8 mouse cellular contexts compared by ENCODE assay signal in genomic region chr12:24831964-24832427, GRCm38 (mm10). TPM values are rescaled to one million over a fixed set of nuclear protein-coding genes. Genes with fewer than 3 reads are reported as not detected.
DNase-seq lines count a peak whose midpoint lies in the region; ATAC-seq and TF ChIP-seq lines count a peak whose summit lies in the region.

No protein-coding gene starts in this region.

- H3K27ac ChIP-seq in heart, embryonic 12.5 days (ENCODE audit: poor library complexity, severe bottlenecking), result peak overlapping the region; percentile 78
- H3K27ac ChIP-seq in forebrain, postnatal 0 days (ENCODE audit: low read depth, low read length), result peak overlapping the region; percentile 94
- H3K27ac ChIP-seq in liver, embryonic 11.5 days (ENCODE audit: low read depth, low read length), result peak overlapping the region; percentile 52
- peak overlapping the region; percentile 75; the same call in 1 of the 2 replicates for H3K27ac ChIP-seq in stomach, embryonic 14.5 days (ENCODE audit: low read length)

- peaks cover 31% of the 10 kb centered on the region for H3K4me1 ChIP-seq in heart, embryonic 12.5 days (replicated peaks)
- peaks cover 15% of the 10 kb centered on the region for H3K4me1 ChIP-seq in forebrain, postnatal 0 days (ENCODE audit: insufficient read depth)
- peaks cover 16% of the 10 kb centered on the region for H3K4me1 ChIP-seq in liver, embryonic 11.5 days (replicated peaks; ENCODE audit: control insufficient read depth, insufficient read depth, low read length)
- H3K4me1 ChIP-seq in stomach, embryonic 14.5 days (ENCODE audit: control insufficient read depth, insufficient read depth, low read length), result peaks cover 23% of the 10 kb centered on the region; the same call in 1 of the 2 replicates

- no peaks in the 10 kb centered on the region for H3K9me3 ChIP-seq in heart, embryonic 12.5 days (replicated peaks)
- no peaks in the 10 kb centered on the region for H3K9me3 ChIP-seq in forebrain, postnatal 0 days (ENCODE audit: low read length)
- H3K9me3 ChIP-seq in liver, embryonic 11.5 days (ENCODE audit: control insufficient read depth, low read length), result no peaks in the 10 kb centered on the region
- no peaks in the 10 kb centered on the region for H3K9me3 ChIP-seq in stomach, embryonic 14.5 days (ENCODE audit: control insufficient read depth, low read depth, low read length)

- peak overlapping the region; percentile 89 for H3K4me3 ChIP-seq in heart, embryonic 12.5 days
- peak overlapping the region; percentile 97 for H3K4me3 ChIP-seq in forebrain, postnatal 0 days (ENCODE audit: low read depth, low read length)
- peak overlapping the region; percentile 89 for H3K4me3 ChIP-seq in liver, embryonic 11.5 days (ENCODE audit: low read depth, low read length)
- H3K4me3 ChIP-seq in stomach, embryonic 14.5 days (ENCODE audit: low read depth, low read length), result peak overlapping the region; percentile 82

- H3K9ac ChIP-seq in heart, embryonic 12.5 days, result peak overlapping the region; percentile 93
- H3K9ac ChIP-seq in forebrain, postnatal 0 days, result peak overlapping the region; percentile 99
- H3K9ac ChIP-seq in liver, embryonic 11.5 days (ENCODE audit: low read depth, low read length), result peak overlapping the region; percentile 77
- peak overlapping the region; percentile 73 for H3K9ac ChIP-seq in stomach, embryonic 14.5 days (replicated peaks; ENCODE audit: low read depth, low read length)

- peak overlapping the region; percentile 72 for H3K4me2 ChIP-seq in heart, embryonic 12.5 days
- H3K4me2 ChIP-seq in forebrain, postnatal 0 days (ENCODE audit: low read depth), result peak overlapping the region; percentile 68
- peak overlapping the region; percentile 99 for H3K4me2 ChIP-seq in liver, embryonic 11.5 days
- peak overlapping the region; percentile 78 for H3K4me2 ChIP-seq in stomach, embryonic 14.5 days (replicated peaks; ENCODE audit: low read depth, low read length)

- WGBS in heart, embryonic 12.5 days, result under 1% methylated on average over 32 of the region's 32 CpGs
- WGBS in forebrain, postnatal 0 days, result under 1% methylated on average over 32 of the region's 32 CpGs
- 1% methylated on average over 32 of the region's 32 CpGs for WGBS in liver, embryonic 11.5 days
- under 1% methylated on average over 32 of the region's 32 CpGs for WGBS in stomach, embryonic 14.5 days

- TF ChIP-seq CTCF in forebrain, postnatal 0 days (IDR thresholded peaks at IDR 0.05; ENCODE audit: low read depth), result no peak

- DNase-seq in heart, adult 8-10 months (ENCODE audit: low spot score), result no peak
- peak; percentile 37 for DNase-seq in urinary bladder, adult 2 months (ENCODE audit: low spot score)
- no peak for DNase-seq in urinary bladder, postnatal 4 days (ENCODE audit: low spot score in 2 of 2)
- no peak for DNase-seq in forebrain, postnatal 0 days
- DNase-seq in liver, embryonic 11.5 days (ENCODE audit: low spot score), result no peak
- DNase-seq in natural killer cell, adult 2 months (ENCODE audit: low spot score in 2 of 2), result no peak

- ATAC-seq in heart, embryonic 12.5 days (ENCODE audit: insufficient number of reproducible peaks, low FRiP score), result no peak
- no peak for ATAC-seq in forebrain, postnatal 0 days
- no peak; the same call in 1 of the 2 replicates for ATAC-seq in liver, embryonic 11.5 days (replicated peaks; ENCODE audit: low FRiP score)
- ATAC-seq in stomach, embryonic 14.5 days (ENCODE audit: insufficient number of reproducible peaks, insufficient read depth, low FRiP score, low read depth), result no peak

- no peaks in the 10 kb centered on the region for H3K36me3 ChIP-seq in heart, embryonic 12.5 days
- no peaks in the 10 kb centered on the region for H3K36me3 ChIP-seq in forebrain, postnatal 0 days (ENCODE audit: insufficient read depth)
- no peaks in the 10 kb centered on the region for H3K36me3 ChIP-seq in liver, embryonic 11.5 days (ENCODE audit: control insufficient read depth, insufficient read depth, low read length)
- no peaks in the 10 kb centered on the region for H3K36me3 ChIP-seq in stomach, embryonic 14.5 days (ENCODE audit: control insufficient read depth, insufficient read depth, low read length)

- no peaks in the 10 kb centered on the region for H3K27me3 ChIP-seq in heart, embryonic 12.5 days (replicated peaks)
- H3K27me3 ChIP-seq in forebrain, postnatal 0 days (ENCODE audit: insufficient read depth, low read length), result no peaks in the 10 kb centered on the region
- peaks cover 2% of the 10 kb centered on the region; the same call in 1 of the 2 replicates for H3K27me3 ChIP-seq in liver, embryonic 11.5 days (replicated peaks; ENCODE audit: control insufficient read depth, insufficient read depth, low read length)
- no peaks in the 10 kb centered on the region for H3K27me3 ChIP-seq in stomach, embryonic 14.5 days (ENCODE audit: control insufficient read depth, insufficient read depth, low read length)

RNA-seq across cellular contexts. Expression of gene Mboat2, which starts 1.3 kb away (rescaled TPM):
- polyA plus RNA-seq in heart, embryonic 12.5 days (2016; fragmentation: Nextera tagmentation; extraction: Ambion mirVana), result 35.8 and 37.1 TPM in 2 replicates
- 10 to 100 TPM in 2 of 4 experiments, 1 to 10 TPM in 2; 9.6 to 13.6 (median 9.9) TPM for total RNA-seq in heart, adult 8-10 months (2022)
- 16.9 and 19.0 TPM in 2 replicates for polyA plus RNA-seq in urinary bladder, adult 2 months (2012; rRNA removed)
- total RNA-seq in forebrain, postnatal 0 days (2014; rRNA removed), result 60.2 and 69.3 TPM in 2 replicates
- 54.0 and 73.2 TPM in 2 replicates for polyA plus RNA-seq in forebrain, postnatal 0 days (2015; fragmentation: Nextera tagmentation; extraction: Ambion mirVana)
- 16.0 and 18.1 TPM in 2 replicates for polyA plus RNA-seq in liver, embryonic 11.5 days (2014; fragmentation: Nextera tagmentation; extraction: Ambion mirVana)
- polyA plus RNA-seq in stomach, embryonic 14.5 days (2014; fragmentation: Nextera tagmentation; extraction: Ambion mirVana), result 49.0 and 56.6 TPM in 2 replicates
